Mouse (Mus musculus): Measurements from ENCODE around the gene Hspa2.

DNA sequence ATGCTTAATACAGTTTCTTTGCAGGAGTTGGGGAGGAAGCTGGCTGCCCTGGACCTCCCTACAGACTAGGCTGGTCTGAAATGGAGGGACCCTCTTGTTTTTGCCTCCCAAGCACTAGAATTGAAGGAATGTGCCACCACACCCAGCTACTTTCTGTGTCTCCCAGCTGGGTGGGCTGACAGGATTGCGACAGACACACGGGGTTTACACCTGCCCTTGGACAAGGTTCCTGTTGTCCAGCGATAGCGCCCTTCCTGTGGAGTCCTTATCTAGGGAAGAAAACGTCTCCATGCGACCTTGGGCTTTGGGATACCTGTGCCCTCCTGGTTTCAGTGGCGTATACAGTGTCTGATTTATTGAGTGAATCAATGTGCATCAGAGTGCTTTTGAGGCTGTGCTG is 23.8 kb upstream of the Hspa2 start:
- no peak for TF ChIP-seq USF2 (conservative IDR thresholded peaks at IDR 0.05; ENCODE audit: low read depth, low read length)
- TF ChIP-seq CTCF (conservative IDR thresholded peaks at IDR 0.05 in 1 of 2, IDR thresholded peaks at IDR 0.05 in 1 of 2; ENCODE audit: low read depth in 2 of 2, low read length in 2 of 2): no peak
- no peak for TF ChIP-seq KAT2A (IDR thresholded peaks at IDR 0.05; ENCODE audit: insufficient replicate concordance, low read length)
- no peak for TF ChIP-seq MXI1 (IDR thresholded peaks at IDR 0.05; ENCODE audit: low read depth, low read length)
- TF ChIP-seq E2F4 (IDR thresholded peaks at IDR 0.05; ENCODE audit: insufficient replicate concordance, low read depth, low read length): no peak
- no peak for TF ChIP-seq BHLHE40 (IDR thresholded peaks at IDR 0.05; ENCODE audit: low read depth, low read length)
- no peak for TF ChIP-seq EP300 (IDR thresholded peaks at IDR 0.05; ENCODE audit: low read length)
- TF ChIP-seq NELFE (IDR thresholded peaks at IDR 0.05; ENCODE audit: low read depth, low read length): no peak
- no peak for TF ChIP-seq POLR2A (IDR thresholded peaks at IDR 0.05; ENCODE audit: low read depth, low read length)
- TF ChIP-seq UBTF (IDR thresholded peaks at IDR 0.05; ENCODE audit: low read depth, low read length): no peak

Data from CH12.LX (cell line).